Mouse (Mus musculus): Measurements from ENCODE around the gene Cnih1. TPM values are rescaled to one million over a fixed set of nuclear protein-coding genes. Genes with fewer than 3 reads are reported as not detected.

Gene Cnih1
- total and polyA plus RNA-seq, 3 experiments: 48.7 to 52.2 (median 48.7) TPM

GRCm38 (mm10) chr14:46800684-46801345 lies 12.6 kb upstream of the Cnih1 start:
- intact Hi-C loops (cut with DNase I): no loop called here
- 74% methylated on average over 3 of the region's 3 CpGs for WGBS
- Histone ChIP-seq H3K9ac (ENCODE audit: low read depth, low read length) (no peak overlapping the region), H3K27ac (no peak overlapping the region), H3K27me3 (ENCODE audit: control insufficient read depth, insufficient read depth, low read length) (no peaks in the 10 kb centered on the region), H3K4me1 (ENCODE audit: control insufficient read depth, insufficient read depth, low read length) (0 out of 2 replicates have a peak, but pooled peaks cover 1% of the 10 kb centered on the region), H3K4me3 (no peak overlapping the region), H3K36me3 (ENCODE audit: control insufficient read depth, insufficient read depth, low read length) (peaks cover 3% of the 10 kb centered on the region), H3K79me2 (replicated peaks; ENCODE audit: control insufficient read depth, insufficient read depth, low read length) (no peaks in the 10 kb centered on the region)
- TF ChIP-seq POLR2A (IDR thresholded peaks at IDR 0.05; ENCODE audit: insufficient read depth, low read depth, low read length): no peak
- no peak for TF ChIP-seq CTCF (IDR thresholded peaks at IDR 0.05)
- no peak for TF ChIP-seq EP300 (IDR thresholded peaks at IDR 0.05; ENCODE audit: insufficient read depth, low read depth, low read length)
- no peak for DNase-seq

GRCm38 (mm10) chr14:46794157-46794556 lies 5.9 kb upstream of the Cnih1 start:
- H3K9ac ChIP-seq (ENCODE audit: low read depth, low read length): no peak overlapping the region
- DNase-seq: no peak
- no peaks in the 10 kb centered on the region for H3K4me1 ChIP-seq (ENCODE audit: control insufficient read depth, insufficient read depth, low read length)
- no peak for TF ChIP-seq EP300 (IDR thresholded peaks at IDR 0.05; ENCODE audit: insufficient read depth, low read depth, low read length)
- TF ChIP-seq POLR2A (IDR thresholded peaks at IDR 0.05; ENCODE audit: insufficient read depth, low read depth, low read length): no peak
- no peak for TF ChIP-seq CTCF (IDR thresholded peaks at IDR 0.05)
- no peak overlapping the region for H3K4me3 ChIP-seq
- H3K36me3 ChIP-seq (ENCODE audit: control insufficient read depth, insufficient read depth, low read length): no peaks in the 10 kb centered on the region
- WGBS: 88% methylated on average over 5 of the region's 5 CpGs
- H3K27me3 ChIP-seq (ENCODE audit: control insufficient read depth, insufficient read depth, low read length): no peaks in the 10 kb centered on the region
- intact Hi-C loops (cut with DNase I): no loop called here
- no peaks in the 10 kb centered on the region for H3K79me2 ChIP-seq (replicated peaks; ENCODE audit: control insufficient read depth, insufficient read depth, low read length)
- no peak overlapping the region for H3K27ac ChIP-seq

DNA sequence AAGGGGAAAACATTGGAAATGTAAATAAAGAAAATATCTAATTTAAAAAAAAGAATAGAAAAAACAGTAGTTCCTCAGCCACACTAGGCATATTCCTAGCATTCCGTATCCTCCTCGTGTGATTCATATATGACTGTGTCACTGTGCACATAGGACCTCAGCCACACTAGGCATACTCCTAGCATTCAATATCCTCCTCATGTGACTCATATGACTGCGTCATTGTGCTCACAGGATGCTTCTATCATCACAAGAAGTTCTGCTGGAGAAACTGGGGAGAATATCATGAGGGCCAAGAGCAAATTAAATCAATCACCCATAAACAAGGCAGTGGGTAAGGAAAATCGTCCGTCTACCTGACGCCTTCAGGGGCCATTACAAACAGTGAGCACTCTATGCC lies 2.5 kb upstream of the Cnih1 start:
- intact Hi-C loops (cut with DNase I): no loop called here
- TF ChIP-seq EP300 (IDR thresholded peaks at IDR 0.05; ENCODE audit: insufficient read depth, low read depth, low read length): no peak
- no peak for TF ChIP-seq POLR2A (IDR thresholded peaks at IDR 0.05; ENCODE audit: insufficient read depth, low read depth, low read length)
- TF ChIP-seq CTCF (IDR thresholded peaks at IDR 0.05): no peak
- Histone ChIP-seq H3K27me3 (ENCODE audit: control insufficient read depth, insufficient read depth, low read length) (no peaks in the 10 kb centered on the region), H3K4me1 (ENCODE audit: control insufficient read depth, insufficient read depth, low read length) (peaks cover 3% of the 10 kb centered on the region; the same call in 1 of the 2 replicates), H3K9ac (ENCODE audit: low read depth, low read length) (no peak overlapping the region), H3K79me2 (replicated peaks; ENCODE audit: control insufficient read depth, insufficient read depth, low read length) (no peaks in the 10 kb centered on the region), H3K4me3 (no peak overlapping the region), H3K27ac (no peak overlapping the region), H3K36me3 (ENCODE audit: control insufficient read depth, insufficient read depth, low read length) (no peaks in the 10 kb centered on the region; the same call in 1 of the 2 replicates)
- no peak for DNase-seq
- 92% methylated on average over 6 of the region's 6 CpGs for WGBS

DNA sequence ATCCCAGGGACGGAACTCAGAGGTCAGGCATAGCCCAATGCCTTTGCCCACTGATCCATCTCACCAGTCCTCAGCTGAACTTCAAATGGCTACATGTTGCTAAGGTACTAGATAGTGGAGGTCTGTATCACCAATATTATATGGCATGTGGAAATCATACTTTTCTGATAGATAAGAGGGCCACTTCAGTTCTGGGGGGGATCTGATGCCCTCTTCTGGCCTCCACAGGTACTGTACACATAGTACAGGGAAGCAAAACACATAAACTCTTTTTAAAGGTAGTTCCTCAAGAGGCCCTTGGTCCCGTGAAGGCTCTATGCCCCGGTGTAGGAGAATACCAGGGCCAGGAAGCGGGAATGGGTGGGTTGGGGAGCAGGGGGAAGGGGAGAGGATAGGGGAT lies 2.1 kb upstream of the Cnih1 start:
- no peaks in the 10 kb centered on the region; the same call in 1 of the 2 replicates for H3K36me3 ChIP-seq (ENCODE audit: control insufficient read depth, insufficient read depth, low read length)
- H3K27ac ChIP-seq: no peak overlapping the region
- no peaks in the 10 kb centered on the region for H3K27me3 ChIP-seq (ENCODE audit: control insufficient read depth, insufficient read depth, low read length)
- H3K79me2 ChIP-seq (replicated peaks; ENCODE audit: control insufficient read depth, insufficient read depth, low read length): peaks cover under 1% of the 10 kb centered on the region; the same call in 1 of the 2 replicates
- TF ChIP-seq CTCF (IDR thresholded peaks at IDR 0.05): peak; percentile 53
- TF ChIP-seq POLR2A (IDR thresholded peaks at IDR 0.05; ENCODE audit: insufficient read depth, low read depth, low read length): no peak
- 79% methylated on average over 4 of the region's 4 CpGs for WGBS
- no peak overlapping the region for H3K9ac ChIP-seq (ENCODE audit: low read depth, low read length)
- no peak for DNase-seq
- intact Hi-C loops (cut with DNase I): no loop called here
- H3K4me3 ChIP-seq: no peak overlapping the region
- H3K4me1 ChIP-seq (ENCODE audit: control insufficient read depth, insufficient read depth, low read length): peaks cover 3% of the 10 kb centered on the region; the same call in 1 of the 2 replicates

GRCm38 (mm10) chr14:46788505-46788901 lies 292 bp upstream of the Cnih1 start:
- Histone ChIP-seq H3K9ac (ENCODE audit: low read depth, low read length) (peak overlapping the region; percentile 19), H3K27ac (peak overlapping the region; percentile 74), H3K79me2 (replicated peaks; ENCODE audit: control insufficient read depth, insufficient read depth, low read length) (peaks cover 5% of the 10 kb centered on the region), H3K36me3 (ENCODE audit: control insufficient read depth, insufficient read depth, low read length) (no peaks in the 10 kb centered on the region; the same call in none of the 2 replicates), H3K4me1 (ENCODE audit: control insufficient read depth, insufficient read depth, low read length) (peaks cover 3% of the 10 kb centered on the region; the same call in 1 of the 2 replicates), H3K4me3 (peak overlapping the region; percentile 83), H3K27me3 (ENCODE audit: control insufficient read depth, insufficient read depth, low read length) (no peaks in the 10 kb centered on the region)
- no peak for DNase-seq
- intact Hi-C loops (cut with DNase I): loop anchor here (5.0 kb wide), 1 partner anchor 34 kb away; the partner anchor contains the start of gene Gmfb
- 7% methylated on average over 8 of the region's 8 CpGs for WGBS
- TF ChIP-seq CTCF (IDR thresholded peaks at IDR 0.05) (no peak), EP300 (IDR thresholded peaks at IDR 0.05; ENCODE audit: insufficient read depth, low read depth, low read length) (no peak), POLR2A (IDR thresholded peaks at IDR 0.05; ENCODE audit: insufficient read depth, low read depth, low read length) (no peak)

- intact Hi-C loops (cut with DNase I): loop anchor here (5.0 kb wide), 1 partner anchor 35 kb away; the partner anchor contains the start of gene Gmfb
- TF ChIP-seq POLR2A (IDR thresholded peaks at IDR 0.05; ENCODE audit: insufficient read depth, low read depth, low read length): no peak
- peak overlapping the region; percentile 83 for H3K4me3 ChIP-seq
- H3K9ac ChIP-seq (ENCODE audit: low read depth, low read length): peak overlapping the region; percentile 87
- peaks cover 3% of the 10 kb centered on the region; the same call in 1 of the 2 replicates for H3K4me1 ChIP-seq (ENCODE audit: control insufficient read depth, insufficient read depth, low read length)
- no peak for DNase-seq
- H3K36me3 ChIP-seq (ENCODE audit: control insufficient read depth, insufficient read depth, low read length): peaks cover 2% of the 10 kb centered on the region
- no peaks in the 10 kb centered on the region for H3K27me3 ChIP-seq (ENCODE audit: control insufficient read depth, insufficient read depth, low read length)
- WGBS: under 1% methylated on average over 11 of the region's 11 CpGs
- H3K27ac ChIP-seq: peak overlapping the region; percentile 74
- H3K79me2 ChIP-seq (replicated peaks; ENCODE audit: control insufficient read depth, insufficient read depth, low read length): peaks cover 5% of the 10 kb centered on the region
These were observed 791 bp downstream of the Cnih1 start for GRCm38 (mm10) chr14:46787454-46787786.
